In genomic region chr11:100471352-100472196, GRCm38 (mm10) we compare ENCODE assay signal across 8 mouse cellular contexts. TPM values are rescaled to one million over a fixed set of nuclear protein-coding genes. Genes with fewer than 3 reads are reported as not detected.
A peak's percentile ranks its signal among the peaks of the same experiment; 100 is the strongest.
DNase-seq lines count a peak whose midpoint lies in the region; ATAC-seq lines count a peak whose summit lies in the region.

No protein-coding gene starts in this region.

- H3K9me3 ChIP-seq in kidney, embryonic 14.5 days (ENCODE audit: control insufficient read depth, low read length): no peaks in the 10 kb centered on the region
- H3K9me3 ChIP-seq in forebrain, embryonic 10.5 days: no peaks in the 10 kb centered on the region
- H3K9me3 ChIP-seq in limb, embryonic 11.5 days (ENCODE audit: control insufficient read depth, low read length): no peaks in the 10 kb centered on the region
- H3K9me3 ChIP-seq in neural tube, embryonic 15.5 days (replicated peaks): no peaks in the 10 kb centered on the region

- peaks cover 3% of the 10 kb centered on the region for H3K36me3 ChIP-seq in kidney, embryonic 14.5 days (ENCODE audit: control insufficient read depth, insufficient read depth, low read length)
- H3K36me3 ChIP-seq in forebrain, embryonic 10.5 days (replicated peaks): peaks cover 46% of the 10 kb centered on the region
- peaks cover 4% of the 10 kb centered on the region; the same call in 1 of the 2 replicates for H3K36me3 ChIP-seq in limb, embryonic 11.5 days (ENCODE audit: control insufficient read depth, insufficient read depth, low read length)
- H3K36me3 ChIP-seq in neural tube, embryonic 15.5 days: peaks cover 10% of the 10 kb centered on the region

- H3K4me1 ChIP-seq in kidney, embryonic 14.5 days (ENCODE audit: control insufficient read depth, insufficient read depth, low read length): peaks cover 14% of the 10 kb centered on the region
- H3K4me1 ChIP-seq in forebrain, embryonic 10.5 days: peaks cover 23% of the 10 kb centered on the region
- peaks cover 10% of the 10 kb centered on the region for H3K4me1 ChIP-seq in limb, embryonic 11.5 days (ENCODE audit: control insufficient read depth, insufficient read depth, low read length)
- H3K4me1 ChIP-seq in neural tube, embryonic 15.5 days: peaks cover 27% of the 10 kb centered on the region

- WGBS in kidney, embryonic 14.5 days: 4% methylated on average over 30 of the region's 30 CpGs
- WGBS in forebrain, embryonic 10.5 days: 6% methylated on average over 30 of the region's 30 CpGs
- WGBS in limb, embryonic 11.5 days: 4% methylated on average over 30 of the region's 30 CpGs
- 3% methylated on average over 30 of the region's 30 CpGs for WGBS in neural tube, embryonic 15.5 days

- peak overlapping the region; percentile 92 for H3K4me3 ChIP-seq in kidney, embryonic 14.5 days (ENCODE audit: low read length)
- H3K4me3 ChIP-seq in forebrain, embryonic 10.5 days: peak overlapping the region; percentile 99
- peak overlapping the region; percentile 78 for H3K4me3 ChIP-seq in limb, embryonic 11.5 days (ENCODE audit: low read depth, low read length)
- peak overlapping the region; percentile 91 for H3K4me3 ChIP-seq in neural tube, embryonic 15.5 days (replicated peaks)

- H3K27ac ChIP-seq in kidney, embryonic 14.5 days (ENCODE audit: low read depth, low read length): no peak overlapping the region
- H3K27ac ChIP-seq in forebrain, embryonic 10.5 days: peak overlapping the region; percentile 94
- no peak overlapping the region for H3K27ac ChIP-seq in limb, embryonic 11.5 days (replicated peaks; ENCODE audit: low read depth, low read length)
- H3K27ac ChIP-seq in neural tube, embryonic 15.5 days (replicated peaks): peak overlapping the region; percentile 92

- H3K9ac ChIP-seq in kidney, embryonic 14.5 days (ENCODE audit: low read depth, low read length): peak overlapping the region; percentile 93
- peak overlapping the region; percentile 96 for H3K9ac ChIP-seq in limb, embryonic 11.5 days (ENCODE audit: low read length)
- H3K9ac ChIP-seq in neural tube, embryonic 15.5 days (replicated peaks): peak overlapping the region; percentile 93

- H3K27me3 ChIP-seq in kidney, embryonic 14.5 days (ENCODE audit: control insufficient read depth, insufficient read depth, low read length): no peaks in the 10 kb centered on the region
- no peaks in the 10 kb centered on the region for H3K27me3 ChIP-seq in forebrain, embryonic 10.5 days (ENCODE audit: poor library complexity, severe bottlenecking)
- no peaks in the 10 kb centered on the region for H3K27me3 ChIP-seq in limb, embryonic 11.5 days (ENCODE audit: control insufficient read depth, insufficient read depth, low read length)
- H3K27me3 ChIP-seq in neural tube, embryonic 15.5 days (replicated peaks): no peaks in the 10 kb centered on the region

- ATAC-seq in kidney, embryonic 14.5 days (ENCODE audit: low FRiP score, low TSS enrichment): peak; percentile 29; the same call in 1 of the 2 replicates
- no peak for ATAC-seq in limb, embryonic 11.5 days (ENCODE audit: insufficient number of reproducible peaks, low FRiP score, low TSS enrichment, low read depth)
- peak; percentile 42 for ATAC-seq in neural tube, embryonic 15.5 days (ENCODE audit: low FRiP score)

- DNase-seq in kidney, adult 8-10 months: no peak
- peak; percentile 27 for DNase-seq in MN1 (ENCODE audit: low spot score)
- no peak for DNase-seq in forebrain, embryonic 10.5 days (ENCODE audit: extremely low spot score, low spot score)
- no peak for DNase-seq in limb, embryonic 11.5 days (ENCODE audit: low spot score)
- no peak for DNase-seq in gastrocnemius, adult 18-20 months (ENCODE audit: low spot score)
- no peak for DNase-seq in cerebellum, adult 9-10 months

- peak overlapping the region; percentile 95 for H3K4me2 ChIP-seq in kidney, embryonic 14.5 days (replicated peaks; ENCODE audit: low read depth, low read length)
- peak overlapping the region; percentile 93 for H3K4me2 ChIP-seq in limb, embryonic 11.5 days (ENCODE audit: low read depth, severe bottlenecking)
- H3K4me2 ChIP-seq in neural tube, embryonic 15.5 days: peak overlapping the region; percentile 61

RNA-seq across cellular contexts. Expression of gene Klhl11, which starts 1.0 kb away (rescaled TPM):
- polyA plus RNA-seq in kidney, embryonic 14.5 days (2014; fragmentation: Nextera tagmentation; extraction: Ambion mirVana): 8.5 and 12.3 TPM in 2 replicates
- polyA plus RNA-seq in forebrain, embryonic 10.5 days (2016; fragmentation: Nextera tagmentation; extraction: Ambion mirVana): 8.2 and 10.0 TPM in 2 replicates
- polyA plus RNA-seq in limb, embryonic 11.5 days (2014; fragmentation: Nextera tagmentation; extraction: Ambion mirVana): 13.8 and 15.7 TPM in 2 replicates
- 9.1 and 10.1 TPM in 2 replicates for polyA plus RNA-seq in neural tube, embryonic 15.5 days (2015; fragmentation: Nextera tagmentation; extraction: Ambion mirVana)
- total RNA-seq in gastrocnemius, adult 18-20 months (2021): 1 to 10 TPM; 2.7 to 4.2 TPM

RNA-seq across cellular contexts. Expression of gene Klhl10, which starts 29.9 kb away (rescaled TPM):
- 0.61 and 0.68 TPM in 2 replicates for polyA plus RNA-seq in kidney, embryonic 14.5 days (2014; fragmentation: Nextera tagmentation; extraction: Ambion mirVana)
- 0.51 and 0.76 TPM in 2 replicates for polyA plus RNA-seq in forebrain, embryonic 10.5 days (2016; fragmentation: Nextera tagmentation; extraction: Ambion mirVana)
- 0.93 and 1.0 TPM in 2 replicates for polyA plus RNA-seq in limb, embryonic 11.5 days (2014; fragmentation: Nextera tagmentation; extraction: Ambion mirVana)
- 0.83 and 0.84 TPM in 2 replicates for polyA plus RNA-seq in neural tube, embryonic 15.5 days (2015; fragmentation: Nextera tagmentation; extraction: Ambion mirVana)
- under 1 TPM; 0.25 to 0.28 TPM for total RNA-seq in gastrocnemius, adult 18-20 months (2021)

RNA-seq across cellular contexts. Expression of gene Nt5c3b, which starts 30.0 kb away (rescaled TPM):
- 100 and 112 TPM in 2 replicates for polyA plus RNA-seq in kidney, embryonic 14.5 days (2014; fragmentation: Nextera tagmentation; extraction: Ambion mirVana)
- polyA plus RNA-seq in forebrain, embryonic 10.5 days (2016; fragmentation: Nextera tagmentation; extraction: Ambion mirVana): 122 and 125 TPM in 2 replicates
- polyA plus RNA-seq in limb, embryonic 11.5 days (2014; fragmentation: Nextera tagmentation; extraction: Ambion mirVana): 157 and 160 TPM in 2 replicates
- 118 and 121 TPM in 2 replicates for polyA plus RNA-seq in neural tube, embryonic 15.5 days (2015; fragmentation: Nextera tagmentation; extraction: Ambion mirVana)
- total RNA-seq in gastrocnemius, adult 18-20 months (2021): 1 to 10 TPM; 7.7 to 8.3 TPM

RNA-seq across cellular contexts. Expression of gene Fkbp10, which starts 56.1 kb away (rescaled TPM):
- polyA plus RNA-seq in kidney, embryonic 14.5 days (2014; fragmentation: Nextera tagmentation; extraction: Ambion mirVana): 75.4 and 113 TPM in 2 replicates
- polyA plus RNA-seq in forebrain, embryonic 10.5 days (2016; fragmentation: Nextera tagmentation; extraction: Ambion mirVana): 37.5 and 37.6 TPM in 2 replicates
- polyA plus RNA-seq in limb, embryonic 11.5 days (2014; fragmentation: Nextera tagmentation; extraction: Ambion mirVana): 81.3 and 85.4 TPM in 2 replicates
- 29.8 and 38.9 TPM in 2 replicates for polyA plus RNA-seq in neural tube, embryonic 15.5 days (2015; fragmentation: Nextera tagmentation; extraction: Ambion mirVana)
- total RNA-seq in gastrocnemius, adult 18-20 months (2021): 1 to 10 TPM; 1.9 to 2.6 TPM

RNA-seq across cellular contexts. Expression of gene Acly, which starts 56.2 kb away (rescaled TPM):
- 70.1 and 158 TPM in 2 replicates for polyA plus RNA-seq in kidney, embryonic 14.5 days (2014; fragmentation: Nextera tagmentation; extraction: Ambion mirVana)
- 287 and 294 TPM in 2 replicates for polyA plus RNA-seq in forebrain, embryonic 10.5 days (2016; fragmentation: Nextera tagmentation; extraction: Ambion mirVana)
- polyA plus RNA-seq in limb, embryonic 11.5 days (2014; fragmentation: Nextera tagmentation; extraction: Ambion mirVana): 182 and 195 TPM in 2 replicates
- 213 and 218 TPM in 2 replicates for polyA plus RNA-seq in neural tube, embryonic 15.5 days (2015; fragmentation: Nextera tagmentation; extraction: Ambion mirVana)
- total RNA-seq in gastrocnemius, adult 18-20 months (2021): 10 to 100 TPM in 1 of 2 experiments, 1 to 10 TPM in 1; 9.5 to 12.2 TPM

Comparison
In these comparisons a context has a peak if more than half of its experiments do, and no peak if none do; other contexts are left out.
1. H3K27ac ChIP-seq: peak in forebrain, embryonic 10.5 days (single experiment) and neural tube, embryonic 15.5 days (single experiment); none in kidney, embryonic 14.5 days (single experiment) and limb, embryonic 11.5 days (single experiment).
2. Peak in every context shown above with its lines, with median percentiles within 50 percentile points of each other: H3K4me2 ChIP-seq, H3K4me3 ChIP-seq and H3K9ac ChIP-seq.